Mouse (Mus musculus) splenic B cell, adult 2 months (primary cell): ENCODE results near the gene Phb.

Experiments
- DNase-seq: peaks from one replicate; pipeline ENCODE4 v3.0.0-alpha.2; 2011; ENCODE audit warnings: low read depth, low spot score
- H3K27me3 ChIP-seq: 2 replicates; pipeline ENCODE4 v1.6.1; 2012; ENCODE audit warnings: mild to moderate bottlenecking, low read length, moderate library complexity, mixed read lengths; ENCODE audit not compliant: control insufficient read depth, poor library complexity, insufficient read depth, severe bottlenecking
- H3K36me3 ChIP-seq: 2 replicates; pipeline ENCODE4 v1.6.1; 2012; ENCODE audit warnings: mild to moderate bottlenecking, low read length, moderate library complexity, mixed read lengths; ENCODE audit not compliant: control insufficient read depth, poor library complexity, insufficient read depth, severe bottlenecking

Phb gene

GRCm38 (mm10) chr11:95713225-95713810 is 46.6 kb downstream of the Phb start:
- Histone ChIP-seq H3K36me3 (no peaks in the 10 kb centered on the region), H3K27me3 (no peaks in the 10 kb centered on the region)
- DNase-seq, result peak; percentile 62

- H3K36me3 ChIP-seq, result no peaks in the 10 kb centered on the region
- no peaks in the 10 kb centered on the region for H3K27me3 ChIP-seq
- DNase-seq, result peak; percentile 43
Measured at GRCm38 (mm10) chr11:95713811-95714241, 47.1 kb downstream of the Phb start.

GRCm38 (mm10) chr11:95714411-95714810 is 47.7 kb downstream of the Phb start:
- DNase-seq, result no peak
- Histone ChIP-seq H3K36me3 (no peaks in the 10 kb centered on the region), H3K27me3 (no peaks in the 10 kb centered on the region)

GRCm38 (mm10) chr11:95716136-95716535 is 49.4 kb downstream of the Phb start:
- DNase-seq, result no peak
- H3K36me3 ChIP-seq, result no peaks in the 10 kb centered on the region
- H3K27me3 ChIP-seq, result no peaks in the 10 kb centered on the region

GRCm38 (mm10) chr11:95719356-95719755 is 52.6 kb downstream of the Phb start:
- no peak for DNase-seq
- H3K27me3 ChIP-seq, result no peaks in the 10 kb centered on the region
- H3K36me3 ChIP-seq, result no peaks in the 10 kb centered on the region

GRCm38 (mm10) chr11:95723287-95723686 is 56.5 kb downstream of the Phb start, which contains the start of gene B130006D01Rik:
Gene B130006D01Rik, plus strand, starts transcription at chr11:95723587.
- DNase-seq, result no peak
- Histone ChIP-seq H3K36me3 (no peaks in the 10 kb centered on the region), H3K27me3 (no peaks in the 10 kb centered on the region)

- DNase-seq, result no peak
- no peaks in the 10 kb centered on the region for H3K27me3 ChIP-seq
- H3K36me3 ChIP-seq, result no peaks in the 10 kb centered on the region
Measured at GRCm38 (mm10) chr11:95724466-95724865, 57.7 kb downstream of the Phb start.

GRCm38 (mm10) chr11:95726156-95726555 is 59.4 kb downstream of the Phb start:
- no peaks in the 10 kb centered on the region for H3K36me3 ChIP-seq
- H3K27me3 ChIP-seq, result no peaks in the 10 kb centered on the region
- no peak for DNase-seq

GRCm38 (mm10) chr11:95727947-95728346 is 61.2 kb downstream of the Phb start:
- no peaks in the 10 kb centered on the region for H3K27me3 ChIP-seq
- no peaks in the 10 kb centered on the region for H3K36me3 ChIP-seq
- DNase-seq, result no peak

- Histone ChIP-seq H3K27me3 (no peaks in the 10 kb centered on the region), H3K36me3 (no peaks in the 10 kb centered on the region)
- peak; percentile 26 for DNase-seq
Measured at GRCm38 (mm10) chr11:95728916-95729907, 62.5 kb downstream of the Phb start.
